Mouse (Mus musculus) testis, postnatal 10 days (tissue): ENCODE results near the gene Ankub1.

ENCODE experiments used
- DNase-seq: peaks from one replicate; pipeline ENCODE4 v3.0.0; 2021; ENCODE audit warnings: low spot score

Ankub1 gene

GRCm38 (mm10) chr3:57692719-57693118 is at the start of gene Ankub1:
Ankub1 (minus strand) TSS chr3:57692799.
- DNase-seq = no peak

GRCm38 (mm10) chr3:57739830-57740229 is 47.2 kb upstream of the Ankub1 start:
- no peak for DNase-seq

GRCm38 (mm10) chr3:57736419-57737095 is 44.0 kb upstream of the Ankub1 start:
- DNase-seq = no peak

GRCm38 (mm10) chr3:57735511-57736370 is 43.1 kb upstream of the Ankub1 start, which contains the start of gene Rnf13:
Rnf13 (plus strand) TSS chr3:57736062.
- peak; percentile 96 for DNase-seq

- no peak for DNase-seq
These were observed 39.8 kb upstream of the Ankub1 start for GRCm38 (mm10) chr3:57732206-57732915.

- DNase-seq = no peak
These were observed 21.6 kb upstream of the Ankub1 start for GRCm38 (mm10) chr3:57714151-57714550.

GRCm38 (mm10) chr3:57696779-57697178 is 4.2 kb upstream of the Ankub1 start:
- no peak for DNase-seq

GRCm38 (mm10) chr3:57696249-57696648 is 3.6 kb upstream of the Ankub1 start:
- no peak for DNase-seq

- no peak for DNase-seq
These were observed 827 bp downstream of the Ankub1 start for GRCm38 (mm10) chr3:57691772-57692171.

GRCm38 (mm10) chr3:57677786-57678185 is 14.8 kb downstream of the Ankub1 start:
- no peak for DNase-seq

GRCm38 (mm10) chr3:57674075-57674474 is 18.5 kb downstream of the Ankub1 start:
- no peak for DNase-seq

- no peak for DNase-seq
These were observed 19.0 kb downstream of the Ankub1 start for GRCm38 (mm10) chr3:57673586-57673985.

- peak; percentile 78 for DNase-seq
These were observed 25.4 kb downstream of the Ankub1 start for GRCm38 (mm10) chr3:57667054-57667723.

- DNase-seq = no peak
These were observed 26.7 kb downstream of the Ankub1 start for GRCm38 (mm10) chr3:57665880-57666279.

GRCm38 (mm10) chr3:57664682-57665081 is 27.9 kb downstream of the Ankub1 start:
- DNase-seq = no peak

GRCm38 (mm10) chr3:57663731-57664130 is 28.9 kb downstream of the Ankub1 start:
- DNase-seq = peak; percentile 67

GRCm38 (mm10) chr3:57658608-57659007 is 34.0 kb downstream of the Ankub1 start:
- no peak for DNase-seq

- no peak for DNase-seq
These were observed 39.0 kb downstream of the Ankub1 start for GRCm38 (mm10) chr3:57653646-57654045.

- no peak for DNase-seq
These were observed 40.1 kb downstream of the Ankub1 start for GRCm38 (mm10) chr3:57652485-57652884.

- no peak for DNase-seq
These were observed 40.7 kb downstream of the Ankub1 start for GRCm38 (mm10) chr3:57651865-57652259.

- peak; percentile 92 for DNase-seq
These were observed 41.3 kb downstream of the Ankub1 start, which contains the start of gene Commd2 for GRCm38 (mm10) chr3:57651231-57651864. Commd2 (minus strand) TSS chr3:57651715.
